Mouse (Mus musculus) G1E (cell line): Measurements from ENCODE around the gene Eif2d.

ENCODE experiments used
- CTCF ChIP-seq: IDR thresholded peaks from 2 replicates; pipeline ENCODE4 v1.5.1; 2012; ENCODE audit warnings: low read depth, low read length, inconsistent platforms, mixed read lengths
- GATA1 ChIP-seq: IDR thresholded peaks from 2 replicates; pipeline ENCODE4 v1.6.1; 2012; ENCODE audit warnings: borderline replicate concordance, low read length, inconsistent platforms, mixed read lengths
- POLR2AphosphoS5 ChIP-seq: IDR thresholded peaks from 2 replicates; pipeline ENCODE4 v1.6.1; 2012; ENCODE audit warnings: low read depth, low read length, inconsistent platforms; ENCODE audit not compliant: insufficient replicate concordance
- TAL1 ChIP-seq: conservative IDR thresholded peaks from 2 replicates; pipeline ENCODE4 v1.6.1; 2012; ENCODE audit warnings: low read depth, low read length, inconsistent platforms, mixed read lengths

GRCm38 (mm10) chr1:131201391-131201790 is 48.4 kb downstream of the Eif2d start:
- TF ChIP-seq GATA1 (no peak), CTCF (no peak), TAL1 (no peak), POLR2AphosphoS5 (no peak)
